Mouse (Mus musculus) hematopoietic stem cell, adult 5-6 weeks (primary cell): ENCODE data around the gene Crispld2. TPM values are rescaled to one million over a fixed set of nuclear protein-coding genes. Genes with fewer than 3 reads are reported as not detected.
A peak's percentile ranks its signal among the peaks of the same experiment; 100 is the strongest.

Experiments used
- ATAC-seq, 2 experiments: fragments of 125-278 bp in 1 of 2; replicated peaks in 1 of 2; 2 replicates each; pipeline ENCODE4 v1.8.0; 2016 to 2017; ENCODE audit warnings: inconsistent platforms in 2 of 2, mild to moderate bottlenecking in 2 of 2, moderate number of reproducible peaks in 2 of 2, low read depth in 1 of 2, moderate TSS enrichment in 1 of 2; ENCODE audit not compliant: low FRiP score in 2 of 2, poor library complexity in 2 of 2, severe bottlenecking in 2 of 2, insufficient read depth in 1 of 2, low TSS enrichment in 1 of 2
- total RNA-seq: library from RNA; stranded (forward); fragments of 172-1452, 232-1000 nt; gene quantifications from 2 replicates; pipeline ENCODE4 v1.2.3, GENCODE M21; 2017

Gene Crispld2
- total RNA-seq, 1 experiment from 2014 or later, result 2.1 TPM

GRCm38 (mm10) chr8:119986174-119986573 lies 6.1 kb upstream of the Crispld2 start:
- ATAC-seq, result no peak

- ATAC-seq, result no peak
These were observed 4.2 kb upstream of the Crispld2 start for GRCm38 (mm10) chr8:119988087-119988486.

GRCm38 (mm10) chr8:119994114-119994513 lies 1.9 kb downstream of the Crispld2 start:
- ATAC-seq, result no peak

GRCm38 (mm10) chr8:119994556-119994955 lies 2.3 kb downstream of the Crispld2 start:
- ATAC-seq, result no peak

- no peak for ATAC-seq
These were observed 5.0 kb downstream of the Crispld2 start for GRCm38 (mm10) chr8:119997266-119997665.

GRCm38 (mm10) chr8:120000461-120000860 lies 8.2 kb downstream of the Crispld2 start:
- ATAC-seq, result no peak

GRCm38 (mm10) chr8:120001712-120002111 lies 9.5 kb downstream of the Crispld2 start:
- ATAC-seq, result no peak

- no peak for ATAC-seq
These were observed 10.1 kb downstream of the Crispld2 start for GRCm38 (mm10) chr8:120002348-120002747.

- ATAC-seq, result no peak
These were observed 12.0 kb downstream of the Crispld2 start for GRCm38 (mm10) chr8:120004154-120004702.

- ATAC-seq, result no peak
These were observed 12.6 kb downstream of the Crispld2 start for GRCm38 (mm10) chr8:120004705-120005381.

- no peak for ATAC-seq
These were observed 14.5 kb downstream of the Crispld2 start for GRCm38 (mm10) chr8:120006645-120007160.

GRCm38 (mm10) chr8:120007178-120007577 lies 14.9 kb downstream of the Crispld2 start:
- no peak for ATAC-seq

- no peak for ATAC-seq
These were observed 17.0 kb downstream of the Crispld2 start for GRCm38 (mm10) chr8:120009284-120009683.

- no peak for ATAC-seq
These were observed 20.3 kb downstream of the Crispld2 start for GRCm38 (mm10) chr8:120012491-120012890.

GRCm38 (mm10) chr8:120012927-120013326 lies 20.7 kb downstream of the Crispld2 start:
- no peak for ATAC-seq

GRCm38 (mm10) chr8:120014267-120015023 lies 22.2 kb downstream of the Crispld2 start:
- ATAC-seq, result peak; percentile 52 to 65; a peak in 3 of 4 replicates

- no peak for ATAC-seq
These were observed 23.7 kb downstream of the Crispld2 start for GRCm38 (mm10) chr8:120015916-120016315.

GRCm38 (mm10) chr8:120016424-120016823 lies 24.2 kb downstream of the Crispld2 start:
- ATAC-seq, result peak; percentile 67 to 83
